Mouse (Mus musculus): ENCODE measurements around the gene Polr2h. TPM values are rescaled to one million over a fixed set of nuclear protein-coding genes. Genes with fewer than 3 reads are reported as not detected.

The Polr2h gene
- polyA plus RNA-seq, 1 experiment, result 3.3 TPM

GRCm38 (mm10) chr16:20693111-20693701 is 24.3 kb upstream of the Polr2h start, which contains the start of gene Fam131a:
Gene Fam131a (plus strand): TSS chr16:20693241.
- TF ChIP-seq GATA1 (IDR thresholded peaks at IDR 0.05; ENCODE audit: low read length), result no peak

- no peak for TF ChIP-seq GATA1 (IDR thresholded peaks at IDR 0.05; ENCODE audit: low read length)
Measured at GRCm38 (mm10) chr16:20694781-20695180, 22.7 kb upstream of the Polr2h start.

GRCm38 (mm10) chr16:20695622-20696323 is 21.7 kb upstream of the Polr2h start:
- TF ChIP-seq GATA1 (IDR thresholded peaks at IDR 0.05; ENCODE audit: low read length), result no peak

- no peak for TF ChIP-seq GATA1 (IDR thresholded peaks at IDR 0.05; ENCODE audit: low read length)
Measured at GRCm38 (mm10) chr16:20699266-20699665, 18.2 kb upstream of the Polr2h start.

GRCm38 (mm10) chr16:20700036-20700435 is 17.4 kb upstream of the Polr2h start:
- TF ChIP-seq GATA1 (IDR thresholded peaks at IDR 0.05; ENCODE audit: low read length), result no peak

GRCm38 (mm10) chr16:20701316-20701715 is 16.1 kb upstream of the Polr2h start:
- no peak for TF ChIP-seq GATA1 (IDR thresholded peaks at IDR 0.05; ENCODE audit: low read length)

GRCm38 (mm10) chr16:20701729-20702521 is 15.5 kb upstream of the Polr2h start:
- TF ChIP-seq GATA1 (IDR thresholded peaks at IDR 0.05; ENCODE audit: low read length), result no peak

GRCm38 (mm10) chr16:20702522-20702893 is 15.0 kb upstream of the Polr2h start:
- TF ChIP-seq GATA1 (IDR thresholded peaks at IDR 0.05; ENCODE audit: low read length), result no peak

GRCm38 (mm10) chr16:20703071-20703470 is 14.4 kb upstream of the Polr2h start:
- TF ChIP-seq GATA1 (IDR thresholded peaks at IDR 0.05; ENCODE audit: low read length), result no peak

- peak; percentile 69 for TF ChIP-seq GATA1 (IDR thresholded peaks at IDR 0.05; ENCODE audit: low read length)
Measured at GRCm38 (mm10) chr16:20703699-20704400, 13.6 kb upstream of the Polr2h start.

GRCm38 (mm10) chr16:20705786-20706185 is 11.7 kb upstream of the Polr2h start:
- TF ChIP-seq GATA1 (IDR thresholded peaks at IDR 0.05; ENCODE audit: low read length), result no peak

- peak; percentile 61 for TF ChIP-seq GATA1 (IDR thresholded peaks at IDR 0.05; ENCODE audit: low read length)
Measured at GRCm38 (mm10) chr16:20706407-20707055, 10.9 kb upstream of the Polr2h start.

- TF ChIP-seq GATA1 (IDR thresholded peaks at IDR 0.05; ENCODE audit: low read length), result no peak
Measured at GRCm38 (mm10) chr16:20708220-20708938, 9.1 kb upstream of the Polr2h start.

GRCm38 (mm10) chr16:20708939-20709734 is 8.3 kb upstream of the Polr2h start:
- TF ChIP-seq GATA1 (IDR thresholded peaks at IDR 0.05; ENCODE audit: low read length), result no peak

Measured in G1E-ER4 (cell line).